Mouse (Mus musculus) MEL (cell line): ENCODE results near the gene Scn8a. TPM values are rescaled to one million over a fixed set of nuclear protein-coding genes. Genes with fewer than 3 reads are reported as not detected.

ENCODE experiments used
- DNase-seq: peaks from one replicate; pipeline ENCODE4 v3.0.0; 2011; ENCODE audit warnings: low read depth, low spot score
- H3K27ac ChIP-seq: 2 replicates; pipeline ENCODE4 v1.5.1; 2012; ENCODE audit warnings: low read depth, mild to moderate bottlenecking, control low read depth, low read length, moderate library complexity; ENCODE audit not compliant: control insufficient read depth
- H3K27me3 ChIP-seq, 2 experiments: fragments of 150-350 bp in 1 of 2; sonication (generic) in 1 of 2; 2 replicates each; pipeline ENCODE4 v1.6.1; 2012; ENCODE audit warnings: low read length in 2 of 2, mild to moderate bottlenecking in 2 of 2, improper control_type of control experiment in 1 of 2, moderate library complexity in 1 of 2; ENCODE audit not compliant: insufficient read depth in 2 of 2, control insufficient read depth in 1 of 2
- H3K36me3 ChIP-seq, 2 experiments: 2 replicates each; pipeline ENCODE4 v1.6.1; 2012 to 2014; ENCODE audit warnings: low read length in 2 of 2, improper control_type of control experiment in 1 of 2, inconsistent platforms in 1 of 2, mild to moderate bottlenecking in 1 of 2; ENCODE audit not compliant: insufficient read depth in 2 of 2, control insufficient read depth in 1 of 2
- H3K4me1 ChIP-seq, 2 experiments: fragments of 150-350 bp in 1 of 2; sonication (generic) in 1 of 2; 2 replicates each; pipeline ENCODE4 v1.6.1; 2012; ENCODE audit warnings: low read length in 2 of 2, improper control_type of control experiment in 1 of 2, mild to moderate bottlenecking in 1 of 2; ENCODE audit not compliant: insufficient read depth in 2 of 2, control insufficient read depth in 1 of 2
- H3K4me3 ChIP-seq, 2 experiments: fragments of 150-350 bp in 1 of 2; sonication (generic) in 1 of 2; 2 replicates each; pipeline ENCODE4 v1.5.1; 2012; ENCODE audit warnings: low read depth in 2 of 2, low read length in 2 of 2, mild to moderate bottlenecking in 2 of 2, moderate library complexity in 2 of 2, control low read depth in 1 of 2, improper control_type of control experiment in 1 of 2; ENCODE audit not compliant: control insufficient read depth in 1 of 2, insufficient read depth in 1 of 2
- H3K79me2 ChIP-seq: 2 replicates; pipeline ENCODE4 v1.6.1; 2012; ENCODE audit warnings: mild to moderate bottlenecking, low read length, moderate library complexity; ENCODE audit not compliant: control insufficient read depth, poor library complexity, insufficient read depth
- H3K9ac ChIP-seq: 2 replicates; pipeline ENCODE4 v1.6.1; 2012; ENCODE audit warnings: low read depth, mild to moderate bottlenecking, control low read depth, low read length, moderate library complexity; ENCODE audit not compliant: control insufficient read depth, poor library complexity, severe bottlenecking
- H3K9me3 ChIP-seq: fragments of 150-350 bp; sonication (generic); replicated peaks from 2 replicates; pipeline ENCODE4 v1.6.1; 2012; ENCODE audit warnings: mild to moderate bottlenecking, low read length, improper control_type of control experiment, moderate library complexity; ENCODE audit not compliant: insufficient read depth
- CHD2 ChIP-seq: IDR thresholded peaks from 2 replicates; pipeline ENCODE4 v1.6.1; 2011; ENCODE audit warnings: low read length, improper control_type of control experiment
- CTCF ChIP-seq, 3 experiments: IDR thresholded peaks in 2 of 3; conservative IDR thresholded peaks in 1 of 3; 2 replicates each; pipeline ENCODE4 v1.5.1; 2011 to 2012; ENCODE audit warnings: low read length in 3 of 3, low read depth in 2 of 3, mild to moderate bottlenecking in 2 of 3, improper control_type of control experiment in 1 of 3, inconsistent platforms in 1 of 3, mixed read lengths in 1 of 3, moderate library complexity in 1 of 3; ENCODE audit not compliant: control insufficient read depth in 1 of 3, insufficient read depth in 1 of 3, poor library complexity in 1 of 3, severe bottlenecking in 1 of 3
- E2F4 ChIP-seq: IDR thresholded peaks from 2 replicates; pipeline ENCODE4 v1.6.1; 2011; ENCODE audit warnings: low read depth, low read length, improper control_type of control experiment, borderline replicate concordance
- ELF1 ChIP-seq: IDR thresholded peaks from 2 replicates; pipeline ENCODE4 v1.6.1; 2014; ENCODE audit warnings: low read depth, mild to moderate bottlenecking, inconsistent platforms, low read length, improper control_type of control experiment, moderate library complexity
- HCFC1 ChIP-seq: IDR thresholded peaks from 2 replicates; pipeline ENCODE4 v1.6.1; 2012; ENCODE audit warnings: low read depth, mild to moderate bottlenecking, inconsistent platforms, low read length, improper control_type of control experiment, moderate library complexity
- JUND ChIP-seq: IDR thresholded peaks from 2 replicates; pipeline ENCODE4 v1.6.1; 2011; ENCODE audit warnings: low read depth, mild to moderate bottlenecking, improper control_type of control experiment, low read length
- KAT2A ChIP-seq: conservative IDR thresholded peaks from 2 replicates; pipeline ENCODE4 v1.6.1; 2012; ENCODE audit warnings: low read depth, low read length, improper control_type of control experiment, inconsistent platforms
- MAFK ChIP-seq: IDR thresholded peaks from 2 replicates; pipeline ENCODE4 v1.6.1; 2011; ENCODE audit warnings: low read depth, mild to moderate bottlenecking, low read length, improper control_type of control experiment, borderline replicate concordance
- MAX ChIP-seq: IDR thresholded peaks from 2 replicates; pipeline ENCODE4 v1.6.1; 2011; ENCODE audit warnings: low read length, improper control_type of control experiment
- MAZ ChIP-seq: IDR thresholded peaks from 2 replicates; pipeline ENCODE4 v1.6.1; 2012; ENCODE audit warnings: low read depth, mild to moderate bottlenecking, inconsistent platforms, low read length, improper control_type of control experiment
- MEF2A ChIP-seq: IDR thresholded peaks from 2 replicates; pipeline ENCODE4 v1.6.1; 2014; ENCODE audit warnings: low read depth, mild to moderate bottlenecking, inconsistent platforms, low read length, improper control_type of control experiment; ENCODE audit not compliant: poor library complexity, insufficient replicate concordance, severe bottlenecking; ENCODE audit errors: extremely low read depth
- MYC ChIP-seq: IDR thresholded peaks from 2 replicates; pipeline ENCODE4 v1.6.1; 2011; ENCODE audit warnings: low read depth, mild to moderate bottlenecking, low read length, improper control_type of control experiment, moderate library complexity
- NELFE ChIP-seq: IDR thresholded peaks from 2 replicates; pipeline ENCODE4 v1.6.1; 2011; ENCODE audit warnings: low read depth, low read length, improper control_type of control experiment
- POLR2AphosphoS2 ChIP-seq: IDR thresholded peaks from 2 replicates; pipeline ENCODE4 v1.6.1; 2011; ENCODE audit warnings: low read length, improper control_type of control experiment
- RCOR1 ChIP-seq: IDR thresholded peaks from 2 replicates; pipeline ENCODE4 v1.6.1; 2012; ENCODE audit warnings: low read depth, mild to moderate bottlenecking, inconsistent platforms, low read length, improper control_type of control experiment
- SMC3 ChIP-seq: IDR thresholded peaks from 2 replicates; pipeline ENCODE4 v1.6.1; 2011; ENCODE audit warnings: low read depth, low read length, improper control_type of control experiment
- TCF12 ChIP-seq: IDR thresholded peaks from 2 replicates; pipeline ENCODE4 v1.6.1; 2014; ENCODE audit warnings: low read depth, mild to moderate bottlenecking, inconsistent platforms, low read length, improper control_type of control experiment, moderate library complexity
- ZKSCAN1 ChIP-seq: IDR thresholded peaks from 2 replicates; pipeline ENCODE4 v1.6.1; 2012; ENCODE audit warnings: low read depth, mild to moderate bottlenecking, inconsistent platforms, low read length, improper control_type of control experiment, moderate library complexity
- ZMIZ1 ChIP-seq: IDR thresholded peaks from 2 replicates; pipeline ENCODE4 v1.6.1; 2012; ENCODE audit warnings: low read depth, mild to moderate bottlenecking, inconsistent platforms, low read length, improper control_type of control experiment, moderate library complexity
- ZNF384 ChIP-seq: IDR thresholded peaks from 2 replicates; pipeline ENCODE4 v1.6.1; 2012; ENCODE audit warnings: low read depth, mild to moderate bottlenecking, inconsistent platforms, low read length, improper control_type of control experiment
- polyA plus RNA-seq, 2 experiments: library from polyadenylated mRNA; stranded (reverse) in 1 of 2; unstranded in 1 of 2; fragments of >175 nt in 1 of 2; fragments of >200 nt in 1 of 2; gene quantifications; 2 replicates each; pipeline versions ENCODE4 v1.2.1 to v1.2.4; 2012; ENCODE audit warnings: low replicate concordance in 2 of 2, low read depth in 1 of 2; ENCODE audit not compliant: insufficient read length in 2 of 2, insufficient read depth in 1 of 2, missing spikeins in 1 of 2
- total RNA-seq: library from RNA; depleted of rRNA; stranded (reverse); fragments of 300-350 nt; gene quantifications from 2 replicates; pipeline ENCODE4 v1.2.3, GENCODE M21; 2012

The Scn8a gene
- total and polyA plus RNA-seq, 3 experiments = 0.01 to 0.08 TPM; not detected in 1

DNA sequence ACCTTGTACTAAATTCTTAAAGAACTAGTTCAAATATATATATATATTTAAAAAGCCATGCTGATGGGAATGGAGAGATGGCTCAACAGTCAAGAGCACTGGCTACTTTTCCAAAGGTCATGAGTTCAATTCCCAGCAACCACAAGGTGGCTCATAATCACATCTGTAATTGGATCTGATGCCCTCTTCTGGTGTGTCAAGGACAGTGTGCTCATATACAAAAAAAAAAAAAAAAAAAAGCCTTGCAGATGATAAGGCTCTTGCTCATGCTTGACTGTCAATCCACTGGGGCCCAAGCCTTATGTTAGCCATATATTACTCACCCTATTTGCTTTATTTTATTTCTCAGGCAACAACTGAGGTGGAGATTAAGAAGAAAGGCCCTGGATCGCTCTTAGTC, 132.0 kb downstream of the Scn8a start:
- Histone ChIP-seq H3K9ac (no peak overlapping the region), H3K4me1 (no peaks in the 10 kb centered on the region), H3K9me3 (no peaks in the 10 kb centered on the region), H3K79me2 (no peaks in the 10 kb centered on the region), H3K4me3 (no peak overlapping the region), H3K36me3 (no peaks in the 10 kb centered on the region), H3K27ac (no peak overlapping the region), H3K27me3 (peaks cover 0 to 7% of the 10 kb centered on the region in 2 experiments; a peak in 3 of 4 replicates)
- no peak for TF ChIP-seq MAX
- TF ChIP-seq ZNF384 = peak; percentile 79
- no peak for DNase-seq

DNA sequence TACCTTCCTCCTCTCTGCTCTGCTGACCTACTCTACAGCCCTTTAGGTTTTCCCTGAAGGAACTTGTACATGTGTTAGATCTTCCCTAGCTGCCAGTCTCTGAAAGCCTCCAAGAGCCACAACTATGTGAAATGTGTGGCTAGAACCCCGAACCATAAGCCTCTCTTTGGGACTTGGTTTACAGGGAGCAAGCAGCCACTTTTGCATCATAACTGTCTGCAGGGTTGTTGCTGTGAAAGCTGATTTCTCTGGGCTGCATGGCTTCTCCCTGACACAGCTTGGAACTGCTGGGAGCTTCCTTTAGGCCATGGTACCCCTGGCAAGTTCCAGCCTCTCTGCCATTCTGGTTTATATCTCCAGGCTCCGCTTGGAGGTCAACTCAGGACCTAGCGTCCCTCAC, 132.8 kb downstream of the Scn8a start:
- H3K79me2 ChIP-seq = no peaks in the 10 kb centered on the region
- H3K9ac ChIP-seq = no peak overlapping the region
- DNase-seq = no peak
- H3K36me3 ChIP-seq = no peaks in the 10 kb centered on the region
- H3K4me3 ChIP-seq = no peak overlapping the region
- H3K27me3 ChIP-seq = peaks cover 0 to 3% of the 10 kb centered on the region in 2 experiments; a peak in 3 of 4 replicates
- TF ChIP-seq JUND (no peak), MEF2A (no peak), E2F4 (no peak), ELF1 (no peak), RCOR1 (no peak), ZNF384 (no peak), MAZ (no peak), ZMIZ1 (no peak), NELFE (no peak), CHD2 (no peak), KAT2A (no peak), MAFK (no peak), HCFC1 (no peak), TCF12 (no peak), POLR2AphosphoS2 (no peak), MYC (no peak), SMC3 (no peak), ZKSCAN1 (no peak), CTCF (IDR thresholded peaks at IDR 0.05 in 2 of 3, conservative IDR thresholded peaks at IDR 0.05 in 1 of 3; ENCODE audit: control insufficient read depth in 1 of 3, insufficient read depth in 1 of 3, low read depth in 2 of 3, low read length in 3 of 3, poor library complexity in 1 of 3, severe bottlenecking in 1 of 3) (no peak)
- peaks cover 0 to 6% of the 10 kb centered on the region in 2 experiments; a peak in 2 of 4 replicates for H3K4me1 ChIP-seq
- no peaks in the 10 kb centered on the region for H3K9me3 ChIP-seq
- H3K27ac ChIP-seq = no peak overlapping the region
